Mouse (Mus musculus) common myeloid progenitor, adult 5-6 weeks (primary cell): ENCODE data around the gene Cnpy2. TPM values are rescaled to one million over a fixed set of nuclear protein-coding genes. Genes with fewer than 3 reads are reported as not detected.
A peak's percentile ranks its signal among the peaks of the same experiment; 100 is the strongest.
"Not testable (repeated sequence)": the region's sequence is repeated elsewhere in the genome, so short reads cannot be mapped to it uniquely, and the experiment has no call there.

Experiments
- ATAC-seq: replicated peaks from 2 replicates; pipeline ENCODE4 v1.8.0; 2016; ENCODE audit warnings: low read depth, mild to moderate bottlenecking, moderate TSS enrichment, inconsistent platforms; ENCODE audit not compliant: poor library complexity, severe bottlenecking
- total RNA-seq: library from RNA; stranded (forward); fragments of 200-1000, 187-1606 nt; gene quantifications from 2 replicates; pipeline ENCODE4 v1.2.3, GENCODE M21; 2017

Cnpy2 gene
- total RNA-seq, 1 experiment from 2014 or later, result 94.4 TPM

DNA sequence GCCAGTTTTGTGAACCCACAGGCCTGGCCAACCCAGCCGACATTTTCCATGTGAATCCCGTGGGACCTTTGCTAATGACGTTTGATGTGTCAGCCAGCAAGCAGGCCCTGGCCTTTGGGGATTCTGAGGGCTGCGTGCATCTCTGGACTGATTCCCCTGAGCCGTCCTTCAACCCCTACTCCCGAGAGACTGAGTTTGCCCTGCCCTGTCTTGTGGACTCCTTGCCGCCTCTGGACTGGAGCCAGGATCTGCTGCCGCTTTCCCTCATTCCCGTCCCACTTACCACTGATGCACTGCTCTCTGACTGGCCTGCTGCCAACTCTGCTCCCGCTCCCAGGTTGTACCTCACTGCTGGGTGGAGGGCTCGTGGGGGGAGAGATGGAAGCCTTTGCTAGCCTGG, 12.1 kb upstream of the Cnpy2 start:
- ATAC-seq, result no peak

DNA sequence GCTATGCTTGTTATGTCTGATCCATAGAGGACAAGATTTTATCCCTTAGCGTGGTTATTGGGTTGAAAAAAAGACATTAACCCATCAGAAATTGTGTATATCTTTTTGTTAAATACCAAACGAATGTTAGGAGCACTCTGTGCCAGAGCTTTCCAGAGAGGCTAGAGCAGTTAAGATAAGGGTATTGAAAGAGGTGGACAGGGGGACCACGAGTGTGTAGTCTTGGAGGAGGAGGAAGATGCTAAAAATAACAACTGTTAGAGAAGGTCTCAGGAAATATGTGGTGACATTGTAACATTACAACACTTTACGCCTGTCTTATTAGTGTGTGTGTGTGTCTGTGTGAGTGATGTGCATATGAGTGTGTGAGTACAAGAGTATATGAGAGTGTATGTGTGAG, 11.4 kb upstream of the Cnpy2 start:
- no peak for ATAC-seq

DNA sequence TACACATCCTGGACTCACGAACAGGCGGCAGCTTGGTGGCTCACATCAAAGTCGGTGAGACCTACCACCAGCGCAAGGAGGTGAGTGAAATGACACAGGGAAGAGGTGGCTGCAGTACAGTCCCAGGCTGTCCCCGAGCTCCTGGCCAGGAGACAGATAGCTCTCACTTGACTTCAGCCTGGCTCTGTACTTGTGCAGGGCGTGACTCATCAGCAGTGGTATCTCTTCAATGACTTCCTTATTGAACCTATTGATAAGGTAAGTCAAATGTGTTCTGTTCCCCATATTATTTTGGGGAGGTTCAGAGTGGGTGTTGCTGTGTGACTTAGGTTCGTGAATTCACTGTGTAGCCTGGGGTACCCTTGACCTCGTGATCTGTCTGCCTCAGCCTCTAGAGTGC, 6.7 kb upstream of the Cnpy2 start:
- no peak for ATAC-seq

DNA sequence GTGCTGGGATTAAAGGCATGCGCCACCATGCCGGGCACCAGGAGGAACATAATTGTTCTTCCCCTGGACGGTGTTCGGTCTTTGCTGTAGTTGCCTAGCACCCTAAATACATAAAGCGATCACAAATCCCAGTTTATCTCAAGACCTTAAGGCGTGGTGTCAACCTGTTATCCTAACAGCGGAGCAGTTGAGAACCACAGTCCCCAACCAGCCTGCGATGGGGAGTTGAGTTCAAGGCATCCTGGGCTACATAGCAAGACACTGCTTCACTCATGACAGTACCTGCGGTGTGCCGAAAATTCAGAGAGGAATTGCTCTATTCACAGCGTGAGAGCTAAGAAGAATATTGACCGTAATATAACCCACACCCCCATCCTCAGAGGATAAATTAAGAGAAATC, 618 bp upstream of the Cnpy2 start:
- no peak for ATAC-seq

DNA sequence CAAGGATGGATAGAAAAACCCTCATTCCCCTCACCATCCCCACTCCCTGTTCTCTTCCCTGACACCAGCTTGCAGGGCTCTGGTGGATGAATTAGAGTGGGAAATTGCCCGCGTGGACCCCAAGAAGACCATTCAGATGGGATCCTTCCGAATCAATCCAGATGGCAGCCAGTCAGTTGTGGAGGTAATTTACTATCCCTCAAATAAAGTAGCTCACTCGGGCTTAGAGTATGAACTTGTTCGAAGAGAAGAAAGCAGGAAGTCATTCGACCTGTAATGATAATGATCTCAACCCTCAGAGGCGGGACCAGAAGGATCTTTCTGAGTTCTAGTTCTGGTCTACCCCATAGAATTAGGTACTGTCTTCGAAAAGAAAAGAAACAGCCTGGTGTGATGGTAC, 1.3 kb downstream of the Cnpy2 start:
- ATAC-seq, result no peak

DNA sequence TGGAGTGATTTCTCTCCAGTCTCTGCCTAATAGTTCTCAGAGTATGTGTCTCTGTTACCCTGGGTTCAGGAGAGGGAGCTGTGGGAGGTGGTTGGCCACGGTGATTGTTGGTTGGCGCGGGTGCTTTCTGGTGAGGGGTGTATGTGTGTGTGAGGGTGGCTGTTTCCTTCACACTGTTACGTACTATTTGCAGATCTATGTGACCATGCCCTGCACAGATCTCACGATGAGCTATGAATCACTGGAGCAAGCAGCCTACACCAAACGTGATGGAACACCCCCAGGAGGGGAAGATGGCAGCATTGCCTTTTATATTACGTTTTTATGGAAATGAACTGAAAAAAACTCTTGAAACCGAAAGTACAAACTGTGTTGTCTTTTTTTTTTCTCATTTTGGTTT, 4.6 kb downstream of the Cnpy2 start:
- no peak for ATAC-seq

DNA sequence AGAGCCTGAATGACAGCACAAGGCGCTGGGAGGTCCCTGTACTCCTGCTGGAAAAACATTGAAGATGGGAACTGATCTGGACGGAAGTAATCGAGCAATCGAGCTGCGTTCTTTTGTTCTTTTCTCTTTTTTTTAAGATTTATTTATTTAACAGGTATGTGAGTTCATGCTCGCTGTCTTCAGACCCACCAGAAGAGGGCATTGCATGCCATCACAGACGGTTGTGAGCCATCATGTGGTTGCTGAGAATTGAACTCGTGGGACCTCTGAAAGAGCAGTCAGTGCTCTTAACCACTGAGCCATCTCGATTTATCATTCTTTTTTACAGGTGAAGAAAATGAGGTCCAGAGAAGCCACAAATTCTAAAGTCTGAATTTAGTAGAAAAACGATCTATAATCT, 5.4 kb downstream of the Cnpy2 start:
- ATAC-seq, result no peak

DNA sequence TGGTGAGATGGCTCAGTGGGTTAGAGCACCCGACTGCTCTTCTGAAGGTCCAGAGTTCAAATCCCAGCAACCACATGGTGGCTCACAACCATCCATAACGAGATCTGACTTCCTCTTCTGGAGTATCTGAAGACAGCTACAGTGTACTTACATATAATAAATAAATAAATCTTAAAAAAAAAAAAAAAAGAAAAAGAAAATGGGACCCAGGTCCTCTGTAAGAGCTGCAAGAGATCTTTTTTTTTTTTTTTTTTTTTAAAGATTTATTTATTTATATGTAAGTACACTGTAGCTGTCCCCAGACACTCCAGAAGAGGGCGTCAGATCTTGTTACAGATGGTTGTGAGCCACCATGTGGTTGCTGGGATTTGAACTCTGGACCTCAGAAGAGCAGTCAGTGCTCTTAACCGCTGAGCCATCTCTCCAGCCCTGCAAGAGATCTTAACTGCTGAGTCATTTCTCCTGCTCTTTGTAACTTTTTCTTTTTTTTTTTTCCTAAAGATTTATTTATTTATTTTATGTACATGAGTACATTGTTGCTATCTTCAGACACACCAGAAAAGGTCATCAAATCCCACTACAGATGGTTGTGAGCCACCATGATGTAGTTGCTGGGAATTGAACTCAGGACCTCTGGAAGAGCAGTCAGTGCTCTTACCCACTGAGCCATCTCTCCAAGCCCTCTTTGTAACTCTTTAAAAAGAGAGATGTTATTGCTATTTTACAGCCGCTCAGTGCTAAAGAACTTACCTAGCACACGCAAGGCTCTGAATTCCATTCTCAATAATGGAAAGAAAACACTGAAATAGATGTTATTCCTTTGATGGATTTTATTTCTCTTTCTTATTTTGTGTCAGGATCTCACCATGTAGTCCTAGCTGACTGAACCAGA, 10.3 kb downstream of the Cnpy2 start:
- not testable (repeated sequence) for ATAC-seq

DNA sequence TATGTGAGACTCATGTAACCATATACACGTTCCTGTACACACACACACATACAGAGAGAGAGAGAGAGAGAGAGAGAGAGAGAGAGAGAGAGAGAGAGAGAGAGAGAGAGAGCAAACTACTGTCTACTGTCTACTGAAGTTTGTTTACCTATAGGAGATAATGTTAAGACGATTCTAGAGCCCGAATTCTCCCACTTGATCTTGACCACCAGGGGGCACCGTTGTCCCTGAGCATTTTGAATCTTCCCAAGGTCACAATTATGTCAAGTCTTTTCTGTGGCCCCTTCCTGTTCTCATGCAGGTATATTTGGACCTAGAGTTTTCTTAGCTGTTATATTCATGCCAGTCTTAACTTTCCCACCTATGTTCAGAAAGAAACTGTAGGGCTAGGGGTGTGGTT, 13.3 kb downstream of the Cnpy2 start:
- ATAC-seq, result peak; percentile 39; the same call in 1 of the 2 replicates

DNA sequence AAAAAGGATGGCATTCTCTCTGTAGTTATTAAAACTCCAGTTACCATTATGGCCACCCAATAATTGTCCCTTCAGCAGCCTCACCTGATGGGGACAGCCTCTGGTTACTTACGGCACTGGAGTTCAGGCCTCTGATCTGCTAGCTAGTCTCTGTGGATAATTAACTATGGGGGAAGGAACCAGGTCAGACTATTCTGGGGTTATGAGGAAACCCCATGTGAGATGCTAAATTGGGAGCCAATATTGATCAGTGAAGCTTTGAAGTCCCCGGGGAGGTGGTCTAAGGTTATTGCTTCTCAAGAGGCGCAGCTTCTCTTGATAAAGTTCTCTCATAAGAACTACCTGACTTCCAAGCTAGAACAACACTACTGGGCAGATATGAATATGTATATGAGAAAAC, 13.9 kb downstream of the Cnpy2 start:
- ATAC-seq, result no peak

DNA sequence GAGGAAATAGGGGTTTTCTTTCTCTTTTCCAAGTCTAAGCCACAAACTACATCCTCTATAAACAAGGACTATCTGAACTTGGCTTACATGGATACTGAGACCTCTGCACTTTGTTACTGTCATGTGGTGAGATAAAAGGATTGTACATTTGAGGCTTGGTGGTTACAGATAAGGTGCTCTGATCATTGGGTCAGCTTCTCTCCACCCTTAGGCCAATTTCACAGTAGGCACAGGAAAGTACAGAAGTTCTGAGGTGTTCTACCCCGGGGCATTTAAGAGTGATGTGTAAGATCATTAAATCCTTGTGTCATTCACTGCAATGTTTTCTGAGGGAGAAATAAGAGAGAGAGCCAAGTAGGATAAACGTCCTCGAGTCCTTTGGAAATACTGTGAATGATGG, 14.3 kb downstream of the Cnpy2 start:
- no peak for ATAC-seq

DNA sequence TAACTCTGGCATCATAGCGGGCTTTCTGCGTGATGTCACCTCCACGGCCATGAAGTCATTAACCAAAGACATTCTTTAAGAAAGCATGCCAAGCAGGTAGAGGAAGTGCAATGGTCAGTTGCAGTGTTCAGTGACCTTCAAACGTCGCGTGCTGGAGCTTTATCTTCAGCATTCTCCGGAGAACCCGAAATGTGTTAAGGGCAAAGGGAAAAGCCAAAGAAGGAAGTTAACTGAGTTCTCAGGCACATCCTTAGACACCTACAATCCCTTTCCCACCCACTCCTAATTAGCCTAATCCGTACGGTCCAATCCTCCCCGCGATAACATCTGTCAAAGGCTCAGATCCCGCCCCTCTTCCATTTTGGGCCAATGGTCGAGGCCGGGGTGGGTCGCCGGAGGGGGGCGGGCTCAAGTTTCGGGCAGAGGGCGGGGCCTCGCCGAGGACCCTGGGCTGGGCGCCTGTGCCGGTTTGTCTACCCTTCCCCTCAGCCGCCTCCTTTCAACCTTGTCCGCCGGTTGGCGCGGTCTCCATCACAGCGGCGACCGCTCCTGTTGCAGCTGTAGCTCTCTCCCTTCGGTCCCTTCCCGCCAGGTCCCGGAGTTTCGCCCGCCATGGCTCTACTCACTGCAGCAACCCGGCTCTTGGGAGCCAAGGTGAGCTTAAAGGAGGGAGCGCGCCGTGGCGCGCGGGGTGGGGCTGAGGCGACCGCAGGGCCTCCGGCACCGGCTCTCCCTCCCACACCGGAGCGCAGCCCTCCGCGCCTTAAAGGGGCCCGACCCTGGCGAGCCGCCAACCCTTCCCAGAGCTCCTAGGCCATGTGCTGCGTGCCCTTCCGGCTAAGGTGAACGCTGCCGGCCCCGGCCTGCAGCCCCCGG, 15.3 kb downstream of the Cnpy2 start, which contains the start of gene Cs:
TSS of gene Cs (plus strand) at position 429 of the 876 bp plus-strand sequence.
- peak; percentile 89 for ATAC-seq

DNA sequence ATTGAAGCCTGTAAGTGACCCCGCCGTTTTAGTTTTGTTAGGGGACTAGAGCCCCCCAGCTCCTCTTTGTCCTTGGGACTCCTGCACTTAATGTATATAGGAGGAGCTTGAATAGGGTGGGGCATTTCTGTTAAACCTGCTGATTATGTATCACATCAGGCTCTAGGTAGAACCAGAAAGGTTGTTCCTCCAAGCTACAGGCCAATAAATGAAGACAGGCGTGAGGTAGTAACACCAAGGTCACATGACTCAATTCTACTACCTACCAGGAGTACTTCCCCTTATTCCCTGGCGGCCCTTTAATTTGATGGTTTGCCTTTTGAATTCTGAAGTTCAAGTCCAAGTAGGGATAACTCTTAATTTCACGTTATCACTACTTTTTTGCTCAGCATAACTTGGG, 16.2 kb downstream of the Cnpy2 start:
- ATAC-seq, result no peak; the same call in 1 of the 2 replicates

DNA sequence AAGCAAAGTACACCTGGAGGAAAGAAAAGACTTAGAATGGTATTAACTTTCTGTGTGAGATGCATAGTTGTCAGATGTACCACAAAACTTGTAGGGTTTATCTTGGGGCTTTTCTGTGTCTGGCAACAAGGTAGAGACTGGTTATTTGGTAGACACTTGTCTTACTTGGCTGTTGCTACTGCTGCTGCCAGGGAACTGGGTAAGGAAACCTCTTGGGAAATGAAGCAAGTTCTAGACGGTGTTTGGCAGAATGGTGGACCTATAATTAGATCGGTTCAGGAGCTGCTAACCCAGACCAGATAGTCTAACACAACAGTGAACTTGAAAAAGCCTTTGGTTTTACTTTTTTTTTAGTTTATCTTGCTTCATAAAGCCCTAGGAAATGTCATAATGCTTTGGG, 16.7 kb downstream of the Cnpy2 start:
- ATAC-seq, result no peak

DNA sequence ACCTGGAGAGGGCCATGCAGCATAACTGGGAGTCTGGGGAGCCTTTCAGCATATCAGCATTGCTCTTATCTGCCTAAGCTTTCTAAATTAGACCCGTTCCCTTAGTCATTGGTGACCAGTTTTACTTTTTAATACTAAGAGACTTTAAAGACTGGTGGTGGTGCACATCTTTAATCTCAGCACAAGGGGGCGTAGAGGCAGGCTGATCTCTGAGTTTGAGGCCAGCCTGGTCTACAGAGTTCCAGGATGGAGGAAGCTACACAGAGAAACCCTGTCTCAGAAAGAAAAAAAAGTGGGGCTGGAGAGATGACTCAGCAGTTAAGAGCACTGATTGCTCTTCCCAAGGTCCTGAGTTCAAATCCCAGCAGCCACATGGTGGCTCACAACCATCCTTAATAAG, 18.0 kb downstream of the Cnpy2 start:
- no peak for ATAC-seq

DNA sequence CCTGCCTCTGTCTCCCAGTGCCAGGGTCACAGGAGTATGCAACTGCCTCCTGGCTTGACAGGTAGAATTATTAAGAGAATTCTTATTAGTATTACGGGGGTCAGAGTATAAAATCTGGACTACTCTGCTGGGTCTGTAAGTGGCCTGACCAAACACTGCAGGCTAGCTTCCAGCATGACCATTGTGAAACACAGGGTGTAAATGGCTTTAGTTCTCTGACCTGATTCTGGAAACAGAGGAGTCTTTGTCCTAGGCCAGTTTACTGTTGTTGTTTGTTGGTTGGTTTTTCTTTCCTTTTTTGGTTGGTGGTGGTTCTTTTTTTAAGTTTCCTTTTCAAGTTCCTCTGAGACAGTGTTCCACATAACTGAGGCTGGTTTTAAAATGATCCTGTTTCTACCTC, 21.2 kb downstream of the Cnpy2 start:
- no peak for ATAC-seq

DNA sequence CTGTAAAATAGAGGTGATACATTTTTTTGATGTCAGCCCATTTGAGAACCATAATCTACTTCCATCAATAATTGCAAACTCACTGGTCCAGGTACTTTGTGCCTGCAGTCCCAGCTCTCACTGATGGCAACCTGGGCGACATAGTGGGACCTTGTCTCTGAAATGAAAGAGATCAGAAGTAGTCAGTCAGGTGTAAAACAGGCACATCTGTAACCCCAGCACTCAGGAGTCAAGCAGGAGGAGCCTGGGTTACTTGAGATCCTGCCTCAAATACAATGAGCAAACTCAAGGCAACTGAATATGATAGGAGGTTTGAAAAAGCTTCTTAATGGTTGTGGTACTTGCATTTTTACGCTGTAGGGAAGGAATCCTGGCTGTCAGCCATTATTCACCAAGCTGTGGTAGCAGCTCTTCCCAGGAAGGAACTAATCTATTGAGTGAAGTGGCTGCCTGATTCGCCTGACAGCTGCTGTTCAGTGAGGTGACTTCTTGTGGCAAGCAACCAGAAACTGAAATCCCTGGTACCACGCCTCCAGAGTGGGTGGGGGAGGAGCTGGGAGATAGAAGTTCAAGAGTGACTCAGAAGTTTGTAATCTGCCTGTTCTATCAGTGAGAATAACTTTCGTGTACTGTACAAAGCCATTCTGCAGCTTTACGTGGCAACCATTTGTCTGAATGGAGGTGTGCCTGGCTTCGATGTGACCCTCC, 22.5 kb downstream of the Cnpy2 start:
- ATAC-seq, result peak; percentile 98

DNA sequence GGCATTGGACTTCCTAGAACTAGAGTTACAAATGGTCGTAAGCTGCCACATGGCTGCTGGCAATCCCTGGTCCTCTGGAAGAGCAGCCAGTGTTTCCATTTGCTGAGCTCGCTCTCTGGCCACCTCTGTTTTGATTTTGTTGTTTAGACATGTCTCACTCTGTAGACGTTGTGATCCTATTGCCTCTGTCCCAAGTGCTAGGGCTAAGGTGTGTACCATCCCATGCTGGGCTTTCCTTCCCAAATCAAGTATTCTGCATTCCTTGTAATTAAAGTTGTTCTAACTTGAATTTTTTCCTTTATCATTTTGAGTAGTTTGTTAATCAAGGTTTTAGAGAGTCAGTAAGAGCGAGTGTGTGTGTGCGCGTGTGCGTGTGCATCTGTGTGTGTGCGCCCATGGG, 25.3 kb downstream of the Cnpy2 start:
- no peak for ATAC-seq

DNA sequence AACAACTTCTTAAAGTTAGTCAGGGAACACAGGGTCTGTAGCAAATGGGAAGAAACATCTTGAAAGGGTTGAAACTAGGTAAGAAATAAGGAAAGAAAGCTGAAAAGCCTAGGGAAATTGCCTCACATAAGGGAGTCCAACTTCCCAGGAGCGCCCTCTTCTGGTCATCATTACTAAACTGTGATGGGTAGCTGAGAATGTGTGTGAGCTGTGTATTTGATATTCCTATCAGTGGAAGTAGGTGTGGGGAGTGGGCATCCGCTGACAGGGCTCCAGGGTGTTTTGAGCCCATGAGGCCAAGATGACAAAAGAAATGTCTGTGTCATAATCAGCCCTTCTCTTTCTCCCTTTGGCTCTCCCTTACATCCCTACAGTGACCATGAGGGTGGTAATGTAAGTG, 36.5 kb downstream of the Cnpy2 start:
- ATAC-seq, result peak; percentile 78; the same call in 1 of the 2 replicates

DNA sequence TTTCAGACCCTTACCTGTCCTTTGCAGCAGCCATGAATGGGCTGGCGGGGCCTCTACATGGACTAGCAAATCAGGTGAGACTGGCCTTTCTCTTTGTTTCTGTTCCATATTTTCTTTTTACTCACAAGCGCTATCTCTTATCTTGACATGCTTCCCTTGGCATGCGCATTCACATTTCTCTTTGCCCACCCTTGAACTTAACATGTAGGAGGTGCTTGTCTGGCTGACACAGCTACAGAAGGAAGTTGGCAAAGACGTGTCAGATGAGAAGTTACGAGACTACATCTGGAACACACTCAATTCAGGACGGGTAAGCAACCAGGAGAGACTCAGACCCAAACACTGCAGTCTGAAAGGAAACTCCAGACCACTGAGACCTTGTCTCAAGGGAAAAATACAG, 37.0 kb downstream of the Cnpy2 start:
- ATAC-seq, result no peak
